Mouse (Mus musculus) brain, adult 2 months (tissue): Measurements from ENCODE around the gene Bud13.
A peak's percentile ranks its signal among the peaks of the same experiment; 100 is the strongest.

Experiments used
- DNase-seq: peaks from one replicate; pipeline ENCODE4 v3.0.0; 2011; ENCODE audit warnings: low read depth, low spot score

Gene Bud13

GRCm38 (mm10) chr9:46282631-46283436 is at the start of gene Bud13:
Gene Bud13 (plus strand): TSS chr9:46283008.
- peak; percentile 94 for DNase-seq

- DNase-seq = peak; percentile 57
Observed at GRCm38 (mm10) chr9:46235196-46235595, 47.6 kb upstream of the Bud13 start.

- no peak for DNase-seq
Observed at GRCm38 (mm10) chr9:46235596-46235648, 47.4 kb upstream of the Bud13 start, which contains the start of gene Apoc3. Gene Apoc3 (minus strand): TSS chr9:46235636.

- no peak for DNase-seq
Observed at GRCm38 (mm10) chr9:46235649-46236048, 47.2 kb upstream of the Bud13 start.

GRCm38 (mm10) chr9:46238850-46239249 is 44.0 kb upstream of the Bud13 start:
- DNase-seq = no peak

GRCm38 (mm10) chr9:46240526-46241153 is 42.2 kb upstream of the Bud13 start, which contains the start of gene Apoa4:
Gene Apoa4 (plus strand): TSS chr9:46240696.
- DNase-seq = no peak

GRCm38 (mm10) chr9:46241818-46242217 is 41.0 kb upstream of the Bud13 start:
- no peak for DNase-seq

- no peak for DNase-seq
Observed at GRCm38 (mm10) chr9:46243122-46243521, 39.7 kb upstream of the Bud13 start.

GRCm38 (mm10) chr9:46243584-46243983 is 39.2 kb upstream of the Bud13 start:
- DNase-seq = no peak

- DNase-seq = peak; percentile 94
Observed at GRCm38 (mm10) chr9:46246752-46247324, 36.0 kb upstream of the Bud13 start.

GRCm38 (mm10) chr9:46256177-46256576 is 26.6 kb upstream of the Bud13 start:
- no peak for DNase-seq

- DNase-seq = peak; percentile 14
Observed at GRCm38 (mm10) chr9:46256658-46257385, 26.0 kb upstream of the Bud13 start.

GRCm38 (mm10) chr9:46257546-46257945 is 25.3 kb upstream of the Bud13 start:
- no peak for DNase-seq

GRCm38 (mm10) chr9:46259111-46259510 is 23.7 kb upstream of the Bud13 start:
- DNase-seq = no peak

GRCm38 (mm10) chr9:46261131-46261530 is 21.7 kb upstream of the Bud13 start:
- no peak for DNase-seq

- no peak for DNase-seq
Observed at GRCm38 (mm10) chr9:46268343-46268873, 14.4 kb upstream of the Bud13 start, which contains the start of gene Apoa5. Gene Apoa5 (plus strand): TSS chr9:46268633.

- no peak for DNase-seq
Observed at GRCm38 (mm10) chr9:46269125-46269524, 13.7 kb upstream of the Bud13 start.

GRCm38 (mm10) chr9:46270782-46271181 is 12.0 kb upstream of the Bud13 start:
- no peak for DNase-seq

- DNase-seq = no peak
Observed at GRCm38 (mm10) chr9:46272070-46272469, 10.7 kb upstream of the Bud13 start.

- DNase-seq = peak; percentile 98
Observed at GRCm38 (mm10) chr9:46272677-46273454, 9.9 kb upstream of the Bud13 start, which contains the start of gene Zpr1. Gene Zpr1 (plus strand): TSS chr9:46273064.

- DNase-seq = no peak
Observed at GRCm38 (mm10) chr9:46274494-46274893, 8.3 kb upstream of the Bud13 start.
